Mouse (Mus musculus) cerebellum, adult 9-10 months (tissue): ENCODE data around the gene Gm20503.
A peak's percentile ranks its signal among the peaks of the same experiment; 100 is the strongest.

Experiments used
- DNase-seq: peaks from one replicate; pipeline ENCODE4 v3.0.0; 2022

The Gm20503 gene

GRCm38 (mm10) chr4:59009186-59009585 is 6.2 kb downstream of the Gm20503 start:
- DNase-seq: no peak

GRCm38 (mm10) chr4:59009696-59010095 is 6.7 kb downstream of the Gm20503 start:
- no peak for DNase-seq

- DNase-seq: no peak
Observed at GRCm38 (mm10) chr4:59011446-59011845, 8.4 kb downstream of the Gm20503 start.

GRCm38 (mm10) chr4:59015181-59015580 is 12.2 kb downstream of the Gm20503 start:
- DNase-seq: no peak

GRCm38 (mm10) chr4:59016922-59017321 is 13.9 kb downstream of the Gm20503 start:
- no peak for DNase-seq

GRCm38 (mm10) chr4:59034325-59034917 is 31.4 kb downstream of the Gm20503 start:
- peak; percentile 38 for DNase-seq

GRCm38 (mm10) chr4:59034918-59035785 is 32.1 kb downstream of the Gm20503 start, which contains the start of gene Gng10:
Gene Gng10 (plus strand): TSS chr4:59035088.
- peak; percentile 72 for DNase-seq

GRCm38 (mm10) chr4:59035786-59036350 is 32.9 kb downstream of the Gm20503 start:
- DNase-seq: peak; percentile 33

GRCm38 (mm10) chr4:59036490-59037127 is 33.6 kb downstream of the Gm20503 start:
- DNase-seq: peak; percentile 80

- DNase-seq: no peak
Observed at GRCm38 (mm10) chr4:59037525-59037924, 34.5 kb downstream of the Gm20503 start.

GRCm38 (mm10) chr4:59040397-59041287 is 37.6 kb downstream of the Gm20503 start:
- no peak for DNase-seq

GRCm38 (mm10) chr4:59043074-59043473 is 40.1 kb downstream of the Gm20503 start:
- no peak for DNase-seq

GRCm38 (mm10) chr4:59043891-59044290 is 40.9 kb downstream of the Gm20503 start:
- DNase-seq: no peak

- DNase-seq: no peak
Observed at GRCm38 (mm10) chr4:59047222-59047621, 44.2 kb downstream of the Gm20503 start.

- no peak for DNase-seq
Observed at GRCm38 (mm10) chr4:59051081-59051480, 48.1 kb downstream of the Gm20503 start.

- no peak for DNase-seq
Observed at GRCm38 (mm10) chr4:59057929-59058328, 54.9 kb downstream of the Gm20503 start.

GRCm38 (mm10) chr4:59062526-59062925 is 59.5 kb downstream of the Gm20503 start:
- DNase-seq: no peak

- DNase-seq: no peak
Observed at GRCm38 (mm10) chr4:59069276-59069675, 66.3 kb downstream of the Gm20503 start.

GRCm38 (mm10) chr4:59083430-59083829 is 80.4 kb downstream of the Gm20503 start:
- DNase-seq: no peak

GRCm38 (mm10) chr4:59089391-59089790 is 86.4 kb downstream of the Gm20503 start:
- no peak for DNase-seq
